Mouse (Mus musculus) monocyte, adult 2 months (primary cell): ENCODE results near the gene Mlst8.

Experiments used
- DNase-seq, 2 experiments: peaks; one replicate each; pipeline ENCODE4 v3.0.0; 2022; ENCODE audit warnings: low spot score in 2 of 2, low read depth in 1 of 2

Mlst8 gene

DNA sequence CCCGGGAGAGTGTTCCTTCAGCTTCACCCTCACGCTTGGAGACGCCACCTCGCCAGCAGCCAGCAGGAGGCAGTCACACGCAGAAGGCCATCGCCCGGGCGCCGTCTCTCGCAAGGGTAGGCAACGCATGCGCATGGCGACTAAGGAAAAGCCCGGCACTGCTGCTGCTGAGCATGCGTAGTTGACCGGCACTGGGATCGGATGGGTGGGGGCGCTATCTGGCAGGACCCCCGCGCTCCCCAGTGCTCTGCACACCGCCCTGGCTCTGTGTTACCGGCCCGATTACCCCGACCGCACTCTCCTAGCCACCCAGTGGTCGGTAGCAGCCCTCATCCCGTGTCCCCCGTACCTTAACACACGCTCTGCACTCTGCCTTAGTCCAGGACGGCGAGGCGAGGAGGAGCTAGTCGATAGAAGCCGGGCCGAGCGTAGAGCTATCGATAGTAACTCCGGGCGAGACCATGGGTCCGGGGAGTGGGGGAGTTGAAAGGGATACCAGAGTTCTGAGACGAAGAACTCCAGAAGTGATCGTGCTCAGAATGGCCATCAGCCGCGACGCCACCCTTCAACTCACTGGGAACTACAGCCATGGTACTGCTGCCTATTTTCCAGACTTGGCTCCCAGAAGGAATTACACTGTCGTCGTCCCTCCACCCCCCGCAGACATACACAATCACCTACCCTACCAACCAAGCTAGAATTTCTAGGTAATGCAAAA, at the start of gene Mlst8:
Gene Mlst8, minus strand, starts transcription at position 416 of the 718 bp plus-strand sequence.
- peak; percentile 89 to 96 for DNase-seq

DNA sequence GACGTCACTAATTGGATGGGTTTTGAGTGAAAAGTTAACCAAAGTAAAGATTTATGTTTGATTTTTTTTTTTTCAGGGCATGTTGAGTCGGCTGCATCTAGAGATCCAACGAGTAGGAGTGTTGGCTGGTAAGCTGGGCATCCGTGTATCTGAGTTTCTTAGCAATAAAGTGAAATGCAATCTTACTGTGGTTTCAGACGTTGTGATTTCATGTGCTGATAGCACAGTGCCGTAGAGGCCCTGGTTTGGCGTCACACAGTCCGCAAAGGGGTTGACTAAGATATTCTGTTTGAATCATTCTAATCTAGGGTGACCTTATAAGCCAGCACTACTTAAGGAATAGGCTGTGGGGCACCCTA, 49.7 kb upstream of the Mlst8 start:
- no peak for DNase-seq

DNA sequence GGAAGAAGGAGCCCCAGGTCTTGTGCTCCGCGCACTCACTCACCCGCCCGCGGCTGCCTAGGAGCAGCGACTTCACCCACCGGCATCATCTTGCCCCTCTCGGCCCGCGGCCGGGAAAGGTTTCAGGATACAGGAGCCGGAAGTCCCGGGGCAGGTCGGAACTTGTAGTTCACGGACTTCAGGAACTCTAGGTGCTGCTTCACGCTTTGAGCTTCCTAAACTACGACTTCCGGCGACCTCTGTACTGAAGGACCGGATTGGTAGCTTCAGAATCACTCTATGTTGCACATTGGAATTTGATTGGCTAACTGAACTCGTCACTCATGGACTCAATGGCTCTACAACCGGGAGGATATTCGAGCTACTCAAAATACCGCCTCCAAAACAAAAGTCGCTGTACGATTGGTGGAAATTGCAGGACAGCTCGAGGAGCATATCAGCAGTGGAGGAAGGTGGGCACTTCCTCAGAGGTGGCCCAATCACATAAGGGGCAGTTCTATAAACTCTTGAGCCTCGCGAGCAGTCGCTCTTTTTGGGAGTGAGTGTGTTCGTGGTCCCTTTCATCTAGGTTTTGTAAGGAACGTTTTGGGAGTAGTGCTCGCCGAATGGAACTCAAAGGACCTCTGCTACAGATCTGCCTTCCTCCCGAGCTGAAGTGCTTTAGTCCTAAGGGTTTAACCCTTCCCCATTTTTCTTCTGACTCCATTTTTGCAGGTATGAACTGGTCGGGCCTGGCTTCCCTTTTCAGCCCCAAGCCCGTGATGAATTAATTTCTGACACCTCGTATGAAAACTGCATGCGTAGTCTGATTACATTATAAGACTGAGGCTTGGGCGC, 49.1 kb upstream of the Mlst8 start, which contains the start of gene Traf7:
Gene Traf7, minus strand, starts transcription at position 216 of the 837 bp plus-strand sequence.
- peak; percentile 78 to 88 for DNase-seq

DNA sequence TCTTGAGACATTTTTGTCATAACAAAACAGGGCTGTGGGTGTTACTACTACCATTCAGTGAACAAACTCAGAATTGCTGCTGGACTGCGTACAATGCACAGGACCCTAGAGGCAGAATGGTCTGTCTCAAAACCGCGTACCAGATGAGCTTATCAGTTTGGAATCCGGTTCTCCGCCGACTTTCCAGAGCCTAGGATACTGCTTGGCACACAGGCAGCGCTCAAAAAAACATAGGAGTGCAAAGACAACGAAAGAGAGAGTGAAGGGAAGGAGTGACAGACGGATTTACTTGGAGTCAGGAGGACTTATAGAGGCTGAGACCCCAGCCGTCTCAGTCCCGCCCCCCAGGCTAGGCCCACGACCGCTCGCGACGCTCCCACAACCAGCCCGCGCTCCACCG, 48.4 kb upstream of the Mlst8 start:
- no peak for DNase-seq

DNA sequence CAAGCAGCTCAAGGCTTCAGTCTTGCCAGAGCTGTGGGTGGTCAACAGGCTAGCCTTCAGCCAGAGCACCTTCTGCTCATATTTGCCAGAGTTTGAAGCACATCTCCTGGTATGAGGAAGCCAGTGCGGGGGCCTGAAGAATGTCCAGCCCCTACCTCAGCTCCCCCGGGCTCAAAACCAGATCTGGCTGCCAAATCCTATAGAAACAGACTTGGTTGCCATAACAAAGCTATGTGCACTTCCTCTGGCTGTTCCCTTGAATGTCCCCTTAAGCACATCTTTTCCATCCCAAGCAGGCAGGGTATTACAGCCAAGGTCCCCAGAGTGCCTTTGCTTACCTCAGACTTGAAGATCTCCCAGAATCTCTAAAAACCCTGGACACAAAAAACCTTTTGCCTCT, 45.9 kb upstream of the Mlst8 start:
- DNase-seq, result no peak

DNA sequence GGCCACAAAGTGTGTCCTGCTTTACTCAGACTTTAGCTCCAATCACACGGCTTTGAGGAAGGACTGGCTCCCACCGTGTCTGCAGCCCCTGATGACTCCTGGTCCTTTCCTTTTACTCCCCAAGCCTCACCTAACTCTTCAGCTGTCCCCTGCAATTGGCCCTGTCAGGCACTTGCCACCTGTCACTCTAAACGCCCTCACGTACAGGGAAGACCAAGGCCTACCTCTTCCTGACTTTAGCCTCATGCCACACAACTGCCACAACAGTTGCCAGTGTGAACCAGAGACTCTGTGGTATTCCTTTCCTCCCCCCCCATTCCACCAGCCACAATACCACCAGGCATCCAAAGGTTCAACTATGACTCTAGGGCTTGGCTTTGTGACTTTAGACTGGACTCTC, 41.6 kb upstream of the Mlst8 start:
- no peak for DNase-seq

DNA sequence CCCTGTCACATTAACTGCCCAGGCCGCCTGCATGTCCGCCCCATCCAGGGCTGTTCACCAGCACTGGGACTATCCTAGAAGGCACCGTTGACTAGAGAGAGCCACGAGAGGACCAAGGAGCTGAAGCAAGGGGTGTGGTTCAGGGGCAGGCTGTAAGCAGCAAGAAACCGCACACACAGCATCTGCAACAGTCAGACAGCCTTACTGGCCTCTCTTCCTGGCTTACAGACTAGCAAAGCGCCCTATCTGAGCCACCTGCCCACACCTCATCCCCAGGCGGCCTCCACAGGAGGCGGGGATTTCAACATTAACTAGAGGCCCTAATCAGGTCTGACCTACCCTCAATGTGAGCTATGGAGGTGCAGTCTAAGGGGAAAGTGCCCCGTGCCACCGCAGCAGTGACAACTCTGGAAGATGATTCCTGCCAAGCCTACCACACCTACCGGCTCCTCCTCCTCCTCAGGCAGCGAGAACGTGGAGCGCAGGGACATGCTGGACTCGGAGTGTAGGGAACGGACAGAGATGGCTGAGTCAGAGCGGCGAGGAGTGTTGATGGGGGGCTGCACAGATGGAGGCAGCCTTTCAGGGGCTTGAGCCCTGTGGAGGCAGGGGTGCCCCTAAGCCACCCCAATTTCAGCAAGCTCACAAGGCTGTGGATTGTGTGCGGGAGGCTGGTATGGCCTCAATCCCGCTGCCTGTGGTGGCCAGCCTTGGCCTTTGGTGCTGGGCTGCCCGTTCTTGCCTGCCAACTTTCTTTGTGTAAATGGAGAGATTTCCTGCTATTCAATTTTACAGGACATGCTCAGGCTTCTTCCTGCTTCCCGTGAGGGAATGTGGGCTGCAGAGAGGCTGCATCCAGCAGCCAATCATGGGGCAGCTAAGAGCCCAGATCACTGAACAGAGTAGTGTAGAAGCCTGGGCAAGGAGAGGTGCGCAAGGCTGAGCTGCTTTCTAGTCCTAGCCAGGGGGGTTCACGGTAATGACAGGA, 35.7 kb upstream of the Mlst8 start:
- no peak for DNase-seq

DNA sequence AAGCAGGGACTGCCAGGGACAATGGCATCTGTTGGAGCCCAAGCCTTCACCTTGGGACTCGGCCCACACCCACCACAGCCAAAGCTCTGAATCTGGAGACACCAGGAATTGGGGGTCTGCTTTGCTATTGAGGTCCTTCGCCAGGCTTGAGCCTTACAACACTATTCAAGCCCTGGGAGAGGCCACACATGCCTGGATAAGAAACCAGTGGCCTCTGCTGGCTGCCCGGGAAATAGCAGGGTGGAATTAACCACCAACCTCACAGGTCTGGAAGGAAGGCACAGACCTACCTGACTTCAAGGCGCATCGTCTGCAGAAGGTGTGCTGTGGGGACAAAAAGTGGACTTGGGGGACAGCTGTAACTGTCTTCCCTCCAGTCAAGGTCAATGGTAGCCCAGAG, 34.7 kb upstream of the Mlst8 start:
- DNase-seq, result no peak

DNA sequence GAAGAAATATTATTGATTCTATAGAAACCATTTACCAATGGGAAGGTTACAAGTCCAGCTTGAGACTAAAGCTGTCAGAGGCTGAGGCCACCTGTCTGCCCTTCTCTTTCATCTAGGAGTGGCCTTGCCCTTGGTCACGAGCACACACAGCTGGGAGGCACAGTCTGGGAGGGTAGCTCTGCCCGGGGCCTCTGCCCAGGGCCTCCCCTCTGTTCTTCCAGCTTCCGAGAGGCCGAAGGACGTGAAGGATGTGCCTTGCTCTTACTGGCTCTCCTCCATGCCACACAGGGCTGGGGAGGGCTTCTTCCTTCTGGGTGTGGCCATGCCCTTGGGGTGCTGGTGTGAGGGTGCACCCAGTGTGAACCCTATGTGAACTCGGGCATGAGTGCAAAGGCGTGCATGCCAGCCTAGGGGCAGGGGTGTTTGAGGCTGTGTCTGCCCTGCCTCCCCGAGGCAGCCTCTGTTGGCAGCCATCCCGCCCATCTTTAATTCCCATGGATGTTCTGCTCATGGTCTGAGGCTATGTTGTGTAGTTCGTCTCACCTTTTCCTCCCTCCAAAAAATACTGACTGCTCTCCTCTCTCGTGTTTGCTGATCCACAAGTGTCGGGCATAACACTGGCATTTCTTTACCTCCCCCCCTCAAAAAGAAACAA, 29.1 kb upstream of the Mlst8 start:
- DNase-seq, result no peak

DNA sequence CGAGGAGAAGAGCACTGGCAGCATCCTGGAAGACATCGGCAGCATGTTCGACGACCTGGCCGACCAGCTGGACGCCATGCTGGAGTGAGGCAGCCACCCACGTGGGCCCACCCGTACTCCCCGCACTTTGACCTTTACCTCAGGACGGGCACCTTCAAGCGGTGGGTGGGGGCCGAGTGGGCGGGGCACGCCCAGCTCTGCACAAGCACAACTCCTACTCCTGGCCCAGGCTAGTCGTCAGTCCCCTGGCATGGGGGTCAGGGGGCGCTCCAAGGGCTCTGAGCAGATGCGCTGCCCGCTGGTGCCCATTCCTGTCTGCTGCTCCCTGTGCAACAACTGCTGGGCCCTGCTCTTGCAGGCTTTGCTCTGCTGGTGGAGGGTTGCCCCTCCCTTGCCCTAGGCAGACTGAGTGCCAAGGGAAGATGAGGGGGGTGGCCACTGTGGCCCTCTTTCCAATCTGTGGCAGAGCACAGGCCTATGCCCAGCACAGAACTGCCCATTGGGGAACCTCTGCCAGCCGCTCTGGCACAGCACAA, 28.3 kb upstream of the Mlst8 start:
- no peak for DNase-seq

DNA sequence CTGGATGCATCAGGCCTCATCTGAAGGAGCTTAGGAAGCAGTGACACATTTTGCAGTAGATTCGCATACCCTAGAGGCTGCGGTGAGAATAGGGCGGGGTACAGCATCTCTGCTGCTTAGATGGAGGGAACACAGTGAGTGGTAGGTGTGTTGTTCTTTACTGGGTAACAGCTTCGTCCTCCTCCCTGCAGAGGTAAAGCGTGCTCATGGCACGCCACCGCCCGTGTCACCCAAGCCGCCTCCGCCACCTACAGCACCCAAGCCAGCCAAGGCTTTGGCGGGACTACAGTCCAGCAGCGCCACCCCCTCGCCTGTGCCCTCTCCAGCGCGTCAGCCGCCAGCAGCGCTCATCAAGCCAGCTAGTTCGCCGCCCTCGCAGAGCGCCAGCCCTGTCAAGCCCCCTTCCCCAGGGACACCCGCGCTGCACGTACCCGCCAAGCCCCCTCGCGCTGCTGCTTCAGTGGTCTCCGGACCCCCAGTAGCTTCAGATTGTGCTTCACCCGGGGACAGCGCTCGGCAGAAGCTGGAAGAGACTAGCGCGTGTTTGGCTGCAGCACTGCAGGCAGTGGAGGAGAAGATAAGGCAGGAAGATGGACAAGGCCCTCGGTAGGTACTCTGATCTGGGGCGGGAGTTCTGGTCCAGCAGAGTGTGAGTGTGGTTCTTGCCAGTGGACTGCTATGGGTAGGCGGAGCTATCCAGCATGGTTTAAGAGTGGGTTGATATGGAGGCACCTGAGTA, 27.6 kb upstream of the Mlst8 start:
- no peak for DNase-seq

DNA sequence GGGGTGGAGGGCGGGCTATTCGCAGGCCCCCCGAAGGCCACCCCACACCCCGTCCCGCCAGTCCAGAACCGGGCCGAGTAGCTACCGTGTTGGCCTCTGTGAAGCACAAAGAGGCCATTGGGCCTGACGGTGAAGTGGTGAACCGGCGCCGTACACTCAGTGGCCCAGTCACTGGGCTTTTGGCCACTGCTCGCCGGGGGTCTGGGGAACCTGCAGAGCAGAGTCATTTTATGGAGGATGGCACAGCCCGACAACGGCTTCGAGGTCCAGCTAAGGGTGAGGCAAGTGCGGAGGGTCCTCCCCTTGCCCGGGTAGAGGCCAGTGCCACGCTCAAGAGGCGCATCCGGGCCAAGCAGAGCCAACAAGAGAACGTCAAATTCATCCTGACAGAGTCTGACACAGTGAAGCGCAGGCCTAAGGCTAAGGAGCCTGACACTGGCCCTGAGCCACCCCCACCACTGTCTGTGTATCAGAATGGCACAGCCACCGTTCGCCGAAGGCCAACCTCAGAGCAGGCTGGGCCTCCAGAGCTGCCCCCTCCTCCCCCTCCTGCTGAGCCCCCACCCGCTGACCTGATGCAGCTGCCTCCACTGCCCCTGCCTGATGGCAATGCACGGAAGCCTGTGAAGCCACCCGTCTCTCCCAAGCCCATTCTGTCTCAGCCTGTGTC, 26.5 kb upstream of the Mlst8 start:
- no peak for DNase-seq

DNA sequence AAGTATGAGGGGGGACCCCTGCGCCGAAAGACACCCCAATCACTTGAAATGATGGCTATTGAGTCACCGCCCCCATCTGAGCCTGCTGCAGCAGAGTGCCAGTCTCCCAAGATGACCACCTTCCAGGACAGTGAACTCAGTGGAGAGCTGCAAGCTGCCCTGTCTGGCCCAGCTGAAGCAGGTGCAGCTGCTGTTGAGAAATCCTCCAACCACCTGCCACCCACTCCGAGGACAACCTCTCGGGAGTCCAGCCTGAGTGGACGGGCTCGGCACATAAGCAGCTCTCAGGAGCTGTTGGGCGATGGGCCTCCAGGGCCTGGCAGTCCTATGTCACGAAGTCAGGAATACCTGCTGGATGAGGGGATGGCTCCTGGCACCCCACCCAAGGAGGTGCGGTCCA, 25.2 kb upstream of the Mlst8 start:
- DNase-seq, result no peak

DNA sequence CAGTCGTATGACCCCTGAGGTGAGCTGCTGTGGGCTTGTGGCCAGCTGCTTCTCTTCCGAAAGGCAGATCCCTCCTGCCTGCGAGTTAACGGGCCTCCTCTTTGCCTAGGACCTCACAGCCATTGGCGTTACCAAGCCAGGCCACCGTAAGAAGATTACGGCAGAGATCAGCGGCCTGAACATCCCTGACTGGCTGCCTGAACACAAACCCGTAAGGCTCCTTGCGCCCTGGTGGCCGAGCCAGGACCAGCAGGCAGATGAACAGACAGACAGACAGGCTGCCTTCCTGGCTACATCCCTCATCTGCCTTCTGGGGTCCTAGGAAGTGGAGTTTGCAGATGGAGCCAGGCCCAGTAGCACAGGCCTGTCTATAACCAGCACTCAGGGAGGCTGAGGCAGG, 23.3 kb upstream of the Mlst8 start:
- DNase-seq, result no peak

DNA sequence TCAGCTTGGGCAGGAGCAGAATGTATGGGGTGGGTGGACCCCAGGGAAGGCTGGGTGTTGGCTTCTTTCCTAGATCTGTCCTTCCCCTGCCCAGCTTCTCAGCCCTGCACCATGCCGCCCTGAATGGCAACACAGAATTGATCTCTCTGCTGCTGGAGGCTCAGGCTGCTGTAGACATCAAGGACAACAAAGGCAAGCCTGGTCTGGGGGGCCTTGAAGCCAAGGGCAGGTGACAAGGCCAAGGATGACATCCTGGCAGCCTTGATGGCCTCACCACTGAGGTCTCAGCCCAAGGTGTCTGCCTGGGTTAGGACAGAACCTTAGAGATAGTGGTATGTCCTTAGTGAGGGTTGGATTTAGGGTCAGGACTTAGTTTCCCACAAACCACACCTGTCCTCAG, 17.1 kb upstream of the Mlst8 start:
- DNase-seq, result no peak

DNA sequence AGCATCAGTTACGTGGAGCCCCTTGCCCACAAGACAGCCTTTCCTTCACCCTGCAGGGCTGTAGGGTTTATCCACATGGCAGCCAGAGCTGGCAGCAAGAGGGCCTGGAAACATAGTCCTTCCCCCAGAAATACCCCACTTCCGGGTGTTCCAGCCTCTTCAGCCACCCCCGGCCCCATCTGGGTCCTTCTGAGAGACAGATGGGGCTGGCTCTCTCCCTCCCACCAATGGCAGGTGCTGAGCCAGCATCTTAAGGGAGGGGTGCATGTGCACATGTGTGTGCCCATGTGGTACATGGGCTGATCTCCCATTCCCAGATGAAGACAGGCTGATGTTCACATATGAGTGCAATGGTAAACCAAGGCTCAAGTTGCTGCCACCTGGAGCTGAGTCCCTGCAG, 16.6 kb upstream of the Mlst8 start:
- DNase-seq, result no peak

DNA sequence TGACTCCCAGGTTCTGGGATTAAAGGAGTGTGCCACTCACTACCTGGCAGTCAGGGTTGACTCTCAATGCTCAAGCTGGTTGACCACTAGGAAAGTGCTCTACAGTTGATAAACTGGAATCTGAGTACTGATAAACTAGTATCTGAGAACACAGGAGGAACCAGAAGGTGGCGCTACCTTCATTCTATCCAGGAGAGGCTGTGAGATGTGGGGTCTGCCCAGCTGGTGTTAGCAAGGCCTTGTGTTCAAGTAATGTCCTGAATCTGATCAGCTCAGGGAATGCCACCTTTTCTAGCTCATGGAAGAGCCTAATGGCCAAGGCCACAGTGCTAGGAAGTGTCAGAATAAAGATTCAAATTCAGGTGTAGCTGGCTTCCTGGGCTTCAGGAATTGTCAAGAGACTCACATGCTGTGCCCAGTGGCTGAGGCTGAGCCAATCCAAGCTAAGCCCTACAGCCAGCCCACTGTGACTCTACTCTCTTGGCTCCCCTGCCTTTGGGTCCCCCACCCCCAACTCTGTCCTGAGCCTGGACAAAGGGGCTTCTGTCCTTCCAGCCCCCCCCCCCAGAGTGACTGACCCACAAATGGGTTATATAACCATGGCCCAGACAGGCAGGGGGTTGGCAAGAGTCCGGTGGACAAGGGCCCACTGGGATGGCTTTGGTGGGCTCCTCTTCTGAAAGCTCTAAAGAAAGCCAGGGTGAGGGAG, 15.9 kb upstream of the Mlst8 start:
- DNase-seq, result no peak

DNA sequence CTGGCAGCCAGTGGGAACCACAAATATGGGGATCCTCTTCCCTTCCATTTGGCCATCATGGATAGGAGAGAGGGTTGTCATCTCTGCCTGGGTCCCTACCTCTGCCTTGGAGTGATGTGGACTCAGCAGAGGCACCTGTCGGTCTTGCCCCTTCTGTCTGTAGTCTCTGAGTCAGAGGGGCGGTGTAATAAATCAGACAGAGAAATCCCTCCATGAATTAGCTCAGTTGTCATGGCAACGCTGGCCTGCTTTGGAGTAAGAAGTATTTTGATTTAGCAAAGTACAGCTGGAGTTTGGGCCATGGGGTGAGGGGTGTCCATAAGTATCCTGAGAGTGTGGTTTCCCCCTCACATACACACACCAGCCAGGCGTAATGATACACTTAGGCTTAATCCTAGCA, 11.5 kb upstream of the Mlst8 start:
- no peak for DNase-seq
